Mouse (Mus musculus) kidney, adult 2 months (tissue): Measurements from ENCODE around the gene Rtl1. TPM values are rescaled to one million over a fixed set of nuclear protein-coding genes. Genes with fewer than 3 reads are reported as not detected.

Experiments
- DNase-seq: peaks from one replicate; pipeline ENCODE4 v3.0.0; 2021
- H3K27ac ChIP-seq: fragments of 200-500 bp; 2 replicates; pipeline ENCODE4 v1.5.1; 2012; ENCODE audit warnings: low read depth, low read length, control low read depth, inconsistent platforms; ENCODE audit not compliant: insufficient read depth
- H3K27me3 ChIP-seq: fragments of 200-500 bp; replicated peaks from 2 replicates; pipeline ENCODE4 v1.6.1; 2012; ENCODE audit warnings: mild to moderate bottlenecking, moderate library complexity, low read length, inconsistent platforms; ENCODE audit not compliant: control insufficient read depth, insufficient read depth
- H3K36me3 ChIP-seq: fragments of 200-500 bp; 2 replicates; pipeline ENCODE4 v1.6.1; 2012; ENCODE audit warnings: mild to moderate bottlenecking, moderate library complexity, low read length, inconsistent platforms; ENCODE audit not compliant: control insufficient read depth, insufficient read depth
- H3K4me1 ChIP-seq: fragments of 200-500 bp; 2 replicates; pipeline ENCODE4 v1.6.1; 2011; ENCODE audit warnings: low read length; ENCODE audit not compliant: control insufficient read depth, insufficient read depth
- H3K4me3 ChIP-seq: fragments of 200-500 bp; 2 replicates; pipeline ENCODE4 v1.5.1; 2011; ENCODE audit warnings: mild to moderate bottlenecking, low read depth, low read length, control low read depth; ENCODE audit not compliant: insufficient read depth
- CTCF ChIP-seq: fragments of 200-500 bp; conservative IDR thresholded peaks from 2 replicates; pipeline ENCODE4 v1.5.1; 2011; ENCODE audit warnings: low read depth, mild to moderate bottlenecking, control low read depth, low read length, moderate library complexity, mixed read lengths; ENCODE audit not compliant: insufficient read depth, insufficient read length
- POLR2A ChIP-seq: fragments of 200-500 bp; IDR thresholded peaks from one replicate; pipeline ENCODE4 v1.6.1; 2011; ENCODE audit warnings: low read depth, low read length, control low read depth
- WGBS: fragments of 180-500 bp; shearing (Covaris S2); methylation state at CpG from one replicate; pipeline ENCODE4 v1.1.7; 2018; 5-methylcytosine and 5-hydroxymethylcytosine counted together
- polyA plus RNA-seq: library from polyadenylated mRNA; depleted of rRNA; stranded (reverse); fragments of >200 nt; gene quantifications from 2 replicates; pipeline ENCODE4 v1.2.3, GENCODE M21; 2012

Gene Rtl1
- polyA plus RNA-seq, 1 experiment, result 0.02 TPM

DNA sequence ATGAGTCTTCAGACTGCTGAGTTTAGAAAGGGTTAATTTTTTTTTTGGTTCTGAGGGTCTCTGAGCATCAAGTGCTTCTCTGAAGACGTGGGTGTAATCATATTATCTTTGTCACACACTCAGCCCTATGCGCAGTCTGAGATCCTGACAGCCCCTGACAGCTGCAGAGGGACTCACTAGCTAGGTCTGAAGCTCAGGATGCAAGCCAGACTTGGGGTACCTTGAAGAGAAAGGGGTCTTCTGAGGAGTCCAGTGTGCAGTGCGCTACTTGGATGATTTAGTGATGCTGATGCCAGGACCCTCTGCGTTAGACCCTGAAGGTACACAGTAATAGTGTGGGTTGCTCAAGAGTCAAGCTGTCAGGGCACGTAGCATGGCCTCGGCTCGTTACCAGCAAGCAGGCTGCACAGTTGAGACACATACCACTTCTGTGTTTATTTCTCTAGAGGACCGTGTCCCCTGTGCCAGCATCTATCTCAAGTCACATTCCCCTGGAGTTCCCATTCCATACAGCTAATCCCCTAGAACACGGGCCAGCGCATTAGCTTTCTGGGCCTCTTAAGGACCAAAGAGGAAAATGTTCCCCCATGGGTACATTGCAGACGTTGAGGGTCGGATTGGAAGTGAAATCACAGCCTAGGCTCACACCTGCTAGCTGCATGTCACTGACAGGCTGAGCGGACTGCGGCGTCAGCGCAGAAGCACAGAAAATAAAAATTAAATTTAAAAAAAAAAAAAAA is 5.0 kb upstream of the Rtl1 start:
- 69% methylated on average over 16 of the region's 16 CpGs for WGBS
- DNase-seq, result no peak
- no peaks in the 10 kb centered on the region for H3K27me3 ChIP-seq
- H3K4me1 ChIP-seq, result no peaks in the 10 kb centered on the region
- TF ChIP-seq POLR2A (no peak), CTCF (no peak)
- no peak overlapping the region for H3K27ac ChIP-seq
- H3K36me3 ChIP-seq, result no peaks in the 10 kb centered on the region
- H3K4me3 ChIP-seq, result no peak overlapping the region

DNA sequence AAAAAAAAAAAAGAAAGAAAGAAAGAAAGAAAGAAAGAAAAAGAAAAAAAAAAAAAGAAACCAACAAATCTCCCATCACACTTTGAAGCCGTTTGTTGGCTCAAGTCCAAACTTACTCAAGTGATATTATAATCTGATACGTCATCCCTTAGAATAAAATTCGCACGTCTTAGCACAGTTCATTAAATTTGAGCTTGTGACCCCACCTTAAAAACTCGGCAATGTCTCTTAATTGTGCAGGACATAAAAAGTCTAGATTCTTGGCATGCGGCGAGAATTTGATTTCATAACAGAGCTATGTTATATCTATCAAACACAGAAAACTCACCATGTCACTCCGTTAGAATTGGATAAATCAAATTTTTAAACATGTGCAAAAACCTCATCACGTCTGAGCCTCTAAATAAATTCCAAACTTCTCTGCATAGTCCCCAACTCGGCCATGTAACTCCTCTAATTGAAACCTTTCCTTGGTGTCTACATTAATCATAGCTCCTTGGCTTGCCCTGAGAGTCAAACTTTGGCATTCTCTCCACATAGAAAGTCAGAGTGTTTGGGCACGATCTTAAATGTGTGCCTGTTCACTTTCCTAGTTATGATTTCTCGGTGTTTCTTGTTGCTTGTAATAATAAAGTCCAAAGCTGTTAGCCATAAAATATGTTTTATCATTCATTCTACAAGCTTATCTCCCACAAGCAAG is 1.4 kb downstream of the Rtl1 start:
- WGBS, result 41% methylated on average over 12 of the region's 12 CpGs
- Histone ChIP-seq H3K4me3 (no peak overlapping the region), H3K36me3 (no peaks in the 10 kb centered on the region), H3K27me3 (no peaks in the 10 kb centered on the region), H3K4me1 (no peaks in the 10 kb centered on the region), H3K27ac (no peak overlapping the region)
- DNase-seq, result no peak
- TF ChIP-seq CTCF (no peak), POLR2A (no peak)

DNA sequence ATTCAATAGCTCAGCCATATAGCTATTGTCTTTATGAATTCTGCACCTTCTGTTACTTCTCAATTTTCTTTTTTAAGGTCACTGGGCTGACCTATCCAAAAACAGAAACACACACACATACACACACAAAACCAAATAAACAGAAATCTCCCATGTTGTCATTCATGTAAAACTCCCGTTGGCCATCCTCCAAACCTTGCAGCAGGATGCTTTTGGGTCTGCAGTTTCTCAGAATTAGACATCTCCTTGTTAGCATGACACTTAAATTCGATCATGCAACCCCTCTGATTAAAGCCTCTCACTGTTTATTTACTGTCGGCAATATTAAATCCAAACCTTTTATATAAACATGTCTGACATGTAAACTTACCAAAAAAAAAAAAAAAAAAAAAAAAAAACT is 3.4 kb downstream of the Rtl1 start:
- no peaks in the 10 kb centered on the region for H3K27me3 ChIP-seq
- DNase-seq, result no peak
- no peaks in the 10 kb centered on the region for H3K36me3 ChIP-seq
- 33% methylated on average over 3 of the region's 3 CpGs for WGBS
- no peak overlapping the region for H3K27ac ChIP-seq
- no peaks in the 10 kb centered on the region for H3K4me1 ChIP-seq
- TF ChIP-seq CTCF (no peak), POLR2A (no peak)
- H3K4me3 ChIP-seq, result no peak overlapping the region

DNA sequence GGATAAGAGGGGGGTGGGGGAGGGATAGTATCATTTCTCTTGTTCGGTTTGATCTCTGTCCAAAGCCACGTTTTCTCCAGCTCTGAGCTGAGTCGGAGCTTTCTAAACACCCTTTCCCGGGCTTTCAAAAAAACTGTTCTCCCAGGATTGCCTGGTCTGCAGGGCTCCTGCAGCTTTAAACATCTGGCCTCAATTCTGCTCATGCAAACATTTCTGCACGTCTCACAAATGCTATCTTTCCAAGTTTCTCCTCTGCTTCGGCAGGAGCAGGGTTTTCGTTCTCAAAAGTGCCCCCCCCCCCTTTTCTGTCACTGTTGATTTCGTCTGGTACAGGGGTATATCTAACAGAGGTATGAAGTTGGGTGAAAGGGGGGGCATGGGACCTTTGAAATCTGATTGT is 3.9 kb downstream of the Rtl1 start:
- Histone ChIP-seq H3K4me3 (no peak overlapping the region), H3K27ac (no peak overlapping the region), H3K27me3 (no peaks in the 10 kb centered on the region), H3K4me1 (no peaks in the 10 kb centered on the region), H3K36me3 (no peaks in the 10 kb centered on the region)
- DNase-seq, result no peak
- 35% methylated on average over 8 of the region's 8 CpGs for WGBS
- TF ChIP-seq CTCF, result no peak
- no peak for TF ChIP-seq POLR2A

DNA sequence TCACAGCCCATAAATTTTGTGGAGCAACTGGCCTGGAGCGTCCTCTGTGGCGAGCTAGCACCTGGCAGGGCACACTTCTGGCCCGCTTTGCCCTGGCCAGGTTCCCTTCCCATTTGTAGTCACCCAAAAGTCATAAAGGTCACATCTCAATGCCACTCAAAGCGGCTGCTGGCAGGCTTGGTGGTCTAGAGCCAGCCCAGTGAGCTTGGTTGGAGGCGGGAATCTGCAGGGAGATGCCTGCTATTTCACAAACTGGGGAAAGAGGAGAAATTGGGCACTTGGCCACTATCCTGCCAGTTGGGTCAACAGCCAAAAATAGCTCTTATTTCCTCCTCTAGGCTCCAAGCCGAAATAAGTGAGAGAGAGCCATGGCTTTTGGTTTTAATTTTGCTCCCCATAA is 4.4 kb downstream of the Rtl1 start:
- no peaks in the 10 kb centered on the region for H3K36me3 ChIP-seq
- no peaks in the 10 kb centered on the region for H3K4me1 ChIP-seq
- TF ChIP-seq POLR2A, result no peak
- no peak for TF ChIP-seq CTCF
- H3K4me3 ChIP-seq, result no peak overlapping the region
- peak; percentile 27 for DNase-seq
- no peak overlapping the region for H3K27ac ChIP-seq
- H3K27me3 ChIP-seq, result no peaks in the 10 kb centered on the region
- 33% methylated on average over 6 of the region's 6 CpGs for WGBS

DNA sequence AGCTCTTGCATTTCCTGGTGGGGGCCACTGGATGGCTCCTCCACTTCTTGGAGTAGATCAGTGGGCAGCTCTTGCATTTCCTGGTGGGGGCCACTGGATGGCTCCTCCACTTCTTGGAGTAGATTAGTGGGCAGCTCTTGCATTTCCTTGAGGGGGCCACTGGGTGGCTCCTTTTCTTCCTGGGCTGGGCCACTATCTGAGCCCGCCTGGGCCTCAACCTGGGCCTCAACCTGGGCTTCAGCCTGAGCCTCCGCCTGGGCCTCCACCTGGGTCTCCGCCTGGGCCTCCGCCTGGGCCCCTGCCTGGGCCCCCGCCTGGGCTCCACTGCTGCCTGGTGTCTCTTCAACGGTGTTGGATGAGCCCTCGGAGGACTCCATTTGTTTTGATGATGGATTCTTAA is 5.2 kb downstream of the Rtl1 start:
- Histone ChIP-seq H3K27ac (no peak overlapping the region), H3K27me3 (no peaks in the 10 kb centered on the region), H3K4me3 (no peak overlapping the region), H3K4me1 (no peaks in the 10 kb centered on the region), H3K36me3 (no peaks in the 10 kb centered on the region)
- DNase-seq, result no peak
- TF ChIP-seq POLR2A, result no peak
- no peak for TF ChIP-seq CTCF
- 94% methylated on average over 7 of the region's 7 CpGs for WGBS

DNA sequence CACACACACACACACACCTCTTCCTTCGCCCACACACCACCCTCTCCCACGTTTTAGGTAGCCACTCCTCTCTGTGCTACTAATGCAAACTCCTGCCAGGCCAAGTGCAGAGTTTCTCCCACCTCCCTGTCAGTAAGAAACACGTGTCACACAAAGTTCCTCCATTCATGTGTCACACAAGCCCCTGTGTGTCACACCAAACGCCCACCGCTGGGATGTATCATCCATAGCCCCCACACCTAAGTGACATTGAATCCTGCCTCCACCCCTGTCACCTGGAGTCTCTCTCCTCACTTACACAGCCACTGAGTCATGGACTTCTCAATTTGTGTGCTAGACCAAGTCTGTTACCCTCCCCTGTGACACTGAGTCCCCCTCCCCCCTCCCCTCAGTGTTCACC is 17.9 kb downstream of the Rtl1 start:
- Histone ChIP-seq H3K27ac (no peak overlapping the region), H3K4me1 (no peaks in the 10 kb centered on the region), H3K36me3 (no peaks in the 10 kb centered on the region), H3K27me3 (no peaks in the 10 kb centered on the region), H3K4me3 (no peak overlapping the region)
- TF ChIP-seq CTCF (no peak), POLR2A (no peak)
- 43% methylated on average over 5 of the region's 5 CpGs for WGBS
- DNase-seq, result no peak

DNA sequence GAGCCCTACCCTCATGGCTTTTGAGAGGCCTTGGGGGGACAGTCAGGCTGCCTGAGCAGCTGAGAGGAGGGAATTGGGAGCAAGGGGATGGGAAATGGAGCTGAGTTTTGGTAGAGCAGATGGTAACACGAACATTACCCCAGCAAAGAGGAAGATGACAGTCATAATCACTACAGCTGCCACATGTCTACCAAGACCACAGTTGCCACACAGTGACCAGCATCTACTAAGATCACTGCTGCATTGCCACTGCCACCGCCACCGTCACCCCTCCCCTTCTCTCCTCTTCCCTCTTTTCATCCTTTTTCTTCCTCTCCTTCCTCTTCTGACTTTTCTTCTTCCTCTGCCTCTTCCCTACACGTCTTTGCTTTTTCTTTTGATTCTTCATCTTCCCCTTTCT is 27.9 kb downstream of the Rtl1 start:
- TF ChIP-seq POLR2A (no peak), CTCF (no peak)

More for the DNA sequence above, 27.9 kb downstream of the Rtl1 start:
- 88% methylated on average over 4 of the region's 4 CpGs for WGBS
- H3K27me3 ChIP-seq, result no peaks in the 10 kb centered on the region
- no peak overlapping the region for H3K27ac ChIP-seq
- H3K4me1 ChIP-seq, result no peaks in the 10 kb centered on the region
- H3K36me3 ChIP-seq, result no peaks in the 10 kb centered on the region
- H3K4me3 ChIP-seq, result no peak overlapping the region
- DNase-seq, result no peak
